Mouse (Mus musculus) liver, adult 2 months (tissue): ENCODE data around the gene G430095P16Rik.

Experiments used
- CTCF ChIP-seq: fragments of 200-500 bp; IDR thresholded peaks from 2 replicates; pipeline ENCODE4 v1.5.1; 2011; ENCODE audit warnings: low read depth, low read length, control low read depth
- POLR2A ChIP-seq: fragments of 200-500 bp; IDR thresholded peaks from 2 replicates; pipeline ENCODE4 v1.6.1; 2011; ENCODE audit warnings: low read length, control low read depth; ENCODE audit not compliant: insufficient read depth; ENCODE audit errors: extremely low read depth

GRCm38 (mm10) chr8:84715893-84716468 lies 6.8 kb upstream of the G430095P16Rik start:
- TF ChIP-seq CTCF (no peak), POLR2A (no peak)
